Mouse (Mus musculus) C2C12 (cell line): ENCODE data around the gene Ntrk2.

Experiments
- CTCF ChIP-seq: IDR thresholded peaks from one replicate; pipeline ENCODE4 v1.5.1; 2011; ENCODE audit not compliant: control insufficient read depth, insufficient read depth, insufficient read length
- FOSL1 ChIP-seq: IDR thresholded peaks from one replicate; pipeline ENCODE4 v1.8.0; 2011; ENCODE audit warnings: mild to moderate bottlenecking, low read length; ENCODE audit not compliant: poor library complexity, insufficient read depth, severe bottlenecking
- MAX ChIP-seq: IDR thresholded peaks from one replicate; pipeline ENCODE4 v1.6.1; 2011; ENCODE audit warnings: mild to moderate bottlenecking, control low read depth
- MYOD1 ChIP-seq: IDR thresholded peaks from one replicate; pipeline ENCODE4 v1.6.1; 2011; ENCODE audit warnings: low read depth; ENCODE audit not compliant: control insufficient read depth, insufficient read length
- USF1 ChIP-seq: IDR thresholded peaks from one replicate; pipeline ENCODE4 v1.6.1; 2011; ENCODE audit warnings: low read depth, mild to moderate bottlenecking, control low read depth, moderate library complexity

DNA sequence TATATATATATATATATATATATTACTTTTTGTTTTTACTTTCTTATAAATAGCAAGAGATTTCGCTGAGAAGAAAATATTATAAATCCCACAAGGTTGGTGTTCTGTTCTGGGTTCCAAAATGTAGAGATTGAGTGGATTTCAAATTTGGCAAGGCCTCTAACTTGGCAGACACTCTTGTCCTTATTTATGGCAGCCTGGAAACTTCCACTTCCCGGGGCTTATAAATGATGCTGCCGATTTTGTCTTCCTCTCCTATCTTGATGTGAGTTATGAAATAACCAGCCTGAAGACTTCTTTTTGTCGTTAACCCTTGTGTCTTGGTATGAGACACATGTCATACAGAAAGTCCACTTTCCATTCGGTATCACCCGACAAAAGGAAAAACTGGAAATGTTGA lies 133.8 kb downstream of the Ntrk2 start:
- no peak for TF ChIP-seq CTCF
- no peak for TF ChIP-seq FOSL1
- no peak for TF ChIP-seq MAX
- TF ChIP-seq USF1: no peak
- TF ChIP-seq MYOD1: no peak
